Comparison of ENCODE assay signal across 24 mouse cellular contexts in the genomic region with DNA sequence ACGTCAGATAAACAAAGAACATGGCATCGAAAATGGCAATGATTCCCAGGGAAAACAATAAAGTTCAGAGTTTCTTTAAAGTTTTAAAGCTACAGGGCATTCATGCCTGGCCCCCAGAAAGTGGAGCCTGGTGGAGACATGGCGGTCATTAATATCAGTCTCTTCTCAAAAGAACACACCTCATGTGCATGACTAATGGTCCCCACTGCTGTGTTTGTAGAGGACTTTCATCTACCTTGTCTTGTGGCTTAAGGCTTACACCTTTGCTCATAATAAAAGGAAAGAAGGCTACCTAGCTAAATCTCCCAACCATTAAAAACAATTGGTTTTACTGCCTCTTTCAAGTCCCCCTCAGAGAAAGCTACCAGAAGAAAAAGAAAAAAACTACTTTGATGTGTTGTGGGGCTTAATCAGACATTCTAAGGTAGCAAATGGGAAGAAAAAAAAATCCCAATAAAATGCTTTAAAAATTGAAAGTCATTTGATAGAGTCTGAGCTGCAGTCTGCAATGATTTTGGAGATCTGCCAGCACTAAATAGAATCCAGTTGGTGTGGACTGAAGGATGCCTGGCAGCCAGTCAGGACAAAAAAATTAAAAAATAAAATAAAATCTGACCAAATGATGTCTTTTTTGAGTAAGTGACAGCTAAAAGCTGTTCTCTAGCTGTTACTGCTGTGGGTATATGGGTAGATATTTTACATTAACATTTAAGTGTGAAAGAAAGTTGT. TPM values are rescaled to one million over a fixed set of nuclear protein-coding genes. Genes with fewer than 3 reads are reported as not detected.
DNase-seq lines count a peak whose midpoint lies in the region; ATAC-seq and TF ChIP-seq lines count a peak whose summit lies in the region.
"Had no signal": no experiment of that assay in that cellular context is flagged by ENCODE, and none has a peak within 500 bp of the region (broad histone marks: within the 10 kb centered on the region; RNA-seq: fewer than 3 reads in every experiment).

No protein-coding gene starts in this region.

- H3K27ac ChIP-seq in kidney, adult 2 months (ENCODE audit: insufficient read depth, low read depth, low read length) = no peak overlapping the region
- no peak overlapping the region for H3K27ac ChIP-seq in midbrain, embryonic 14.5 days (replicated peaks; ENCODE audit: low read depth, low read length)
- no peak overlapping the region for H3K27ac ChIP-seq in midbrain, embryonic 16.5 days (ENCODE audit: low read length)
- no peak overlapping the region for H3K27ac ChIP-seq in limb, embryonic 14.5 days (replicated peaks; ENCODE audit: low read depth, low read length)
- H3K27ac ChIP-seq: embryonic facial prominence, embryonic 13.5 days; intestine, embryonic 15.5 days; left cerebral cortex, adult 2 months; macrophage; midbrain, embryonic 15.5 days had no signal

- DNase-seq in cerebellum, postnatal 10 days = peak; percentile 45 to 75
- DNase-seq in cerebellum, adult 11-12 months = no peak
- peak; percentile 9 for DNase-seq in kidney, adult 2 months
- no peak for DNase-seq in kidney, adult 9 months
- peak; percentile 42 for DNase-seq in midbrain, embryonic 14.5 days
- peak; percentile 60 for DNase-seq in limb, embryonic 14.5 days (ENCODE audit: low spot score)
- no peak for DNase-seq in adrenal gland, adult 8-10 months
- DNase-seq: adrenal gland, postnatal 36 days; gastrocnemius, postnatal 25 days; kidney, postnatal 10 days; liver; right cerebral cortex, postnatal 14 days; thymus, postnatal 4 days had no signal

- H3K4me3 ChIP-seq in kidney, adult 2 months (ENCODE audit: insufficient read depth, low read depth, low read length) = no peak overlapping the region
- no peak overlapping the region for H3K4me3 ChIP-seq in midbrain, embryonic 14.5 days (replicated peaks; ENCODE audit: low read depth, low read length)
- H3K4me3 ChIP-seq in midbrain, embryonic 16.5 days (ENCODE audit: low read depth, low read length) = no peak overlapping the region
- H3K4me3 ChIP-seq in limb, embryonic 14.5 days (replicated peaks; ENCODE audit: low read length) = no peak overlapping the region
- H3K4me3 ChIP-seq: embryonic facial prominence, embryonic 13.5 days; intestine, embryonic 15.5 days; left cerebral cortex, adult 2 months; midbrain, embryonic 15.5 days had no signal

- no peaks in the 10 kb centered on the region for H3K4me1 ChIP-seq in kidney, adult 2 months (ENCODE audit: control insufficient read depth, insufficient read depth, low read length)
- H3K4me1 ChIP-seq in midbrain, embryonic 14.5 days (ENCODE audit: control insufficient read depth, insufficient read depth, low read length) = no peaks in the 10 kb centered on the region
- H3K4me1 ChIP-seq in midbrain, embryonic 16.5 days (ENCODE audit: control insufficient read depth, insufficient read depth, low read length) = 0 out of 2 replicates have a peak, but pooled peaks cover 2% of the 10 kb centered on the region
- H3K4me1 ChIP-seq in limb, embryonic 14.5 days (ENCODE audit: control insufficient read depth, insufficient read depth, low read length) = peaks cover 14% of the 10 kb centered on the region
- H3K4me1 ChIP-seq: intestine, embryonic 15.5 days had no signal

- WGBS in kidney, adult 2 months = 51% methylated on average over 3 of the region's 3 CpGs
- 88% methylated on average over 3 of the region's 3 CpGs for WGBS in midbrain, embryonic 14.5 days
- 76% methylated on average over 3 of the region's 3 CpGs for WGBS in midbrain, embryonic 16.5 days
- 18% methylated on average over 3 of the region's 3 CpGs for WGBS in limb, embryonic 14.5 days

- no peak for TF ChIP-seq POLR2A in kidney, adult 2 months (IDR thresholded peaks at IDR 0.05; ENCODE audit: low read depth, low read length)
- no peak for TF ChIP-seq POLR2A in limb, embryonic 14.5 days (IDR thresholded peaks at IDR 0.05; ENCODE audit: borderline replicate concordance, extremely low read depth, insufficient read depth, insufficient read length)

- H3K36me3 ChIP-seq in kidney, adult 2 months (ENCODE audit: control insufficient read depth, insufficient read depth, low read length) = no peaks in the 10 kb centered on the region
- H3K36me3 ChIP-seq in midbrain, embryonic 14.5 days (ENCODE audit: control insufficient read depth, insufficient read depth, low read length) = no peaks in the 10 kb centered on the region
- H3K36me3 ChIP-seq in midbrain, embryonic 16.5 days (ENCODE audit: control insufficient read depth, insufficient read depth, low read length) = no peaks in the 10 kb centered on the region
- no peaks in the 10 kb centered on the region for H3K36me3 ChIP-seq in limb, embryonic 14.5 days (ENCODE audit: control insufficient read depth, insufficient read depth, low read length)
- H3K36me3 ChIP-seq: embryonic facial prominence, embryonic 13.5 days; intestine, embryonic 15.5 days; midbrain, embryonic 15.5 days had no signal

- no peaks in the 10 kb centered on the region; the same call in 1 of the 2 replicates for H3K27me3 ChIP-seq in kidney, adult 2 months (replicated peaks; ENCODE audit: control insufficient read depth, insufficient read depth, low read length)
- no peaks in the 10 kb centered on the region for H3K27me3 ChIP-seq in midbrain, embryonic 14.5 days (ENCODE audit: control insufficient read depth, insufficient read depth, low read length)
- no peaks in the 10 kb centered on the region for H3K27me3 ChIP-seq in midbrain, embryonic 16.5 days (ENCODE audit: control insufficient read depth, insufficient read depth, low read depth, low read length)
- peaks cover 11% of the 10 kb centered on the region; the same call in 1 of the 2 replicates for H3K27me3 ChIP-seq in limb, embryonic 14.5 days (ENCODE audit: control insufficient read depth, insufficient read depth, low read length)
- H3K27me3 ChIP-seq: embryonic facial prominence, embryonic 13.5 days; intestine, embryonic 15.5 days; midbrain, embryonic 15.5 days had no signal

- no peak overlapping the region for H3K4me2 ChIP-seq in midbrain, embryonic 14.5 days (ENCODE audit: low read length)
- H3K4me2 ChIP-seq in midbrain, embryonic 16.5 days (ENCODE audit: low read length) = no peak overlapping the region
- no peak overlapping the region for H3K4me2 ChIP-seq in limb, embryonic 14.5 days (replicated peaks; ENCODE audit: low read depth, low read length, severe bottlenecking)
- H3K4me2 ChIP-seq: embryonic facial prominence, embryonic 13.5 days; heart, embryonic 11.5 days; intestine, embryonic 15.5 days; midbrain, embryonic 15.5 days had no signal

- no peak overlapping the region for H3K9ac ChIP-seq in midbrain, embryonic 14.5 days (replicated peaks; ENCODE audit: low read length)
- no peak overlapping the region for H3K9ac ChIP-seq in midbrain, embryonic 16.5 days (ENCODE audit: low read depth, low read length)
- H3K9ac ChIP-seq in limb, embryonic 14.5 days (ENCODE audit: low read depth, low read length, severe bottlenecking) = no peak overlapping the region
- H3K9ac ChIP-seq: embryonic facial prominence, embryonic 13.5 days; intestine, embryonic 15.5 days; midbrain, embryonic 15.5 days had no signal

- no peaks in the 10 kb centered on the region for H3K9me3 ChIP-seq in midbrain, embryonic 14.5 days (ENCODE audit: control insufficient read depth, low read length)
- no peaks in the 10 kb centered on the region for H3K9me3 ChIP-seq in midbrain, embryonic 16.5 days (replicated peaks; ENCODE audit: control insufficient read depth, low read length, poor library complexity, severe bottlenecking)
- H3K9me3 ChIP-seq in limb, embryonic 14.5 days (ENCODE audit: control insufficient read depth, low read length) = no peaks in the 10 kb centered on the region
- H3K9me3 ChIP-seq: embryonic facial prominence, embryonic 13.5 days; intestine, embryonic 15.5 days; midbrain, embryonic 15.5 days had no signal

- no peak for TF ChIP-seq CTCF in kidney, adult 2 months (conservative IDR thresholded peaks at IDR 0.05; ENCODE audit: insufficient read depth, insufficient read length, low read depth, low read length)

- ATAC-seq in midbrain, embryonic 14.5 days (ENCODE audit: low FRiP score, low TSS enrichment) = no peak
- no peak for ATAC-seq in midbrain, embryonic 16.5 days
- no peak for ATAC-seq in limb, embryonic 14.5 days (ENCODE audit: low FRiP score, low read depth)
- ATAC-seq: intestine, embryonic 15.5 days; midbrain, embryonic 15.5 days had no signal

RNA-seq across cellular contexts. Expression of gene Atp6v1g3, which starts 9.0 kb away (rescaled TPM):
- polyA plus RNA-seq in kidney, adult 2 months (2012; rRNA removed) = 7.1 and 13.4 TPM in 2 replicates
- polyA plus RNA-seq in midbrain, embryonic 14.5 days (2014; fragmentation: Nextera tagmentation; extraction: Ambion mirVana) = not detected in 2 replicates
- polyA plus RNA-seq in midbrain, embryonic 16.5 days (2015; fragmentation: Nextera tagmentation; extraction: Ambion mirVana) = not detected in 2 replicates
- polyA plus RNA-seq in limb, embryonic 14.5 days (2012; rRNA removed) = 0.06 TPM in 1 of 2 replicates, not detected in the other
- not detected in 2 replicates for polyA plus RNA-seq in limb, embryonic 14.5 days (2014; fragmentation: Nextera tagmentation; extraction: Ambion mirVana)
- total RNA-seq in adrenal gland, adult 8-10 months (2022) = not detected
- total RNA-seq: adrenal gland, postnatal 36 days; CH12.LX; gastrocnemius, postnatal 25 days; hematopoietic stem cell, adult 5-6 weeks; left cerebral cortex, adult 2 months had no signal
- polyA plus RNA-seq: embryonic facial prominence, embryonic 13.5 days; frontal cortex, adult 2 months; heart, embryonic 11.5 days; intestine, embryonic 15.5 days; macrophage; midbrain, embryonic 15.5 days; neural tube, embryonic 11.5 days had no signal

Comparison
In these comparisons a context has a peak if more than half of its experiments do, and no peak if none do; other contexts are left out.
1. DNase-seq: peak in cerebellum, postnatal 10 days (2 of 2), kidney, adult 2 months (single experiment), midbrain, embryonic 14.5 days (single experiment) and limb, embryonic 14.5 days (single experiment); none in cerebellum, adult 11-12 months (single experiment), kidney, adult 9 months (single experiment) and adrenal gland, adult 8-10 months (single experiment).